Mouse (Mus musculus) MEL (cell line): ENCODE measurements around the gene Rnf208.

Experiments
- CHD1 ChIP-seq: IDR thresholded peaks from 2 replicates; pipeline ENCODE4 v1.6.1; 2012; ENCODE audit warnings: low read depth, mild to moderate bottlenecking, inconsistent platforms, low read length, improper control_type of control experiment
- CHD2 ChIP-seq: IDR thresholded peaks from 2 replicates; pipeline ENCODE4 v1.6.1; 2011; ENCODE audit warnings: low read length, improper control_type of control experiment
- CTCF ChIP-seq, 3 experiments: IDR thresholded peaks in 2 of 3; conservative IDR thresholded peaks in 1 of 3; 2 replicates each; pipeline ENCODE4 v1.5.1; 2011 to 2012; ENCODE audit warnings: low read length in 3 of 3, low read depth in 2 of 3, mild to moderate bottlenecking in 2 of 3, improper control_type of control experiment in 1 of 3, inconsistent platforms in 1 of 3, mixed read lengths in 1 of 3, moderate library complexity in 1 of 3; ENCODE audit not compliant: control insufficient read depth in 1 of 3, insufficient read depth in 1 of 3, poor library complexity in 1 of 3, severe bottlenecking in 1 of 3
- EP300 ChIP-seq, 2 experiments: IDR thresholded peaks; 2 replicates each; pipeline ENCODE4 v1.6.1; 2011; ENCODE audit warnings: improper control_type of control experiment in 2 of 2, low read length in 2 of 2, low read depth in 1 of 2, mild to moderate bottlenecking in 1 of 2
- ETS1 ChIP-seq: IDR thresholded peaks from 2 replicates; pipeline ENCODE4 v1.6.1; 2012; ENCODE audit warnings: low read depth, mild to moderate bottlenecking, inconsistent platforms, low read length, improper control_type of control experiment, moderate library complexity
- MAX ChIP-seq: IDR thresholded peaks from 2 replicates; pipeline ENCODE4 v1.6.1; 2011; ENCODE audit warnings: low read length, improper control_type of control experiment
- POLR2A ChIP-seq, 2 experiments: IDR thresholded peaks; 2 replicates each; pipeline ENCODE4 v1.6.1; 2011 to 2012; ENCODE audit warnings: low read length in 2 of 2, mild to moderate bottlenecking in 2 of 2, control low read depth in 1 of 2, improper control_type of control experiment in 1 of 2, low read depth in 1 of 2, moderate library complexity in 1 of 2; ENCODE audit not compliant: control insufficient read depth in 1 of 2, insufficient read depth in 1 of 2, poor library complexity in 1 of 2
- RCOR1 ChIP-seq: IDR thresholded peaks from 2 replicates; pipeline ENCODE4 v1.6.1; 2012; ENCODE audit warnings: low read depth, mild to moderate bottlenecking, inconsistent platforms, low read length, improper control_type of control experiment
- ZKSCAN1 ChIP-seq: IDR thresholded peaks from 2 replicates; pipeline ENCODE4 v1.6.1; 2012; ENCODE audit warnings: low read depth, mild to moderate bottlenecking, inconsistent platforms, low read length, improper control_type of control experiment, moderate library complexity

GRCm38 (mm10) chr2:25291184-25292053 lies 49.4 kb downstream of the Rnf208 start:
- TF ChIP-seq POLR2A (IDR thresholded peaks at IDR 0.05; ENCODE audit: control insufficient read depth in 1 of 2, insufficient read depth in 1 of 2, low read depth in 1 of 2, low read length in 2 of 2, poor library complexity in 1 of 2) (no peak), CTCF (IDR thresholded peaks at IDR 0.05 in 2 of 3, conservative IDR thresholded peaks at IDR 0.05 in 1 of 3; ENCODE audit: control insufficient read depth in 1 of 3, insufficient read depth in 1 of 3, low read depth in 2 of 3, low read length in 3 of 3, poor library complexity in 1 of 3, severe bottlenecking in 1 of 3) (peak in 2 of 3 experiments; percentile 17 to 25; a peak in 1 of 6 replicates), EP300 (IDR thresholded peaks at IDR 0.05; ENCODE audit: low read depth in 1 of 2, low read length in 2 of 2) (no peak), ETS1 (no peak), CHD2 (no peak), ZKSCAN1 (no peak), CHD1 (no peak), RCOR1 (no peak), MAX (no peak)
